Mouse (Mus musculus): ENCODE results near the gene Spdye4c.

DNA sequence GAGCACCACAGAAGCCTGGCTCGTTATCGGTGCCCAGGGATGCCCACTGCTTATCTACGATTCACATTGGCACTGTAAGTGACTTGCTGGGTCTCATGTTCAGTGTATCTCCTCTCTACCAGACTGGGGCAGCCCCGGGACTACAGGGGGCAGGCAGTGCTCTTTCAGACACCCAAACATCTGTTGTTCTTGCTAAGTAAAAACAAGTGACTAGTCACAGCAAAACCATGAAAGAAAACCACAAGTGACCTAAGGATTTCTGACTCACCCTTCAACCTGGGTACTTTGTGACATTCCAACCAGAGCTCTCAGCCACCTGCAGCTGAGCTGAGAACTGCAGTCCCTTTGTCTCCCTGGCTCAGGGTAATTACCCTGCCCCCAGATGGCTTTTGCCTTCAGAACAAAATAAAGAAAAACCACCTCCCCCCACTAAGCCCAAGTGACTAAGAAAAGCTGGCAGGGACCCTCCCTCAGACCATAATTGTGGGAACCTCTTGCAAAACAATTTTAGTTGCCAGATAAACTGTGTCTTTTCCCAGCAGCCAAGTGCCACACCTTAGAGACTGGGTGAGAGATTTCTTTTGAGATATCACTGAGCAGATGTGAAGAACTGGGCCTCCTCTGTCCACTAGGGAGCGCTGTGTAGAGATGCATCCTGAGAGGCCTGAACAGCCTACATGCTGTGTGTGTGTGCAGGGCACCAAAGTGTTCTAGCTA lies 46.4 kb upstream of the Spdye4c start:
- TF ChIP-seq CTCF (IDR thresholded peaks at IDR 0.05; ENCODE audit: extremely low read depth, insufficient read length, insufficient replicate concordance, low read depth, low read length): peak; percentile 44; the same call in 1 of the 2 replicates
- TF ChIP-seq POLR2A (IDR thresholded peaks at IDR 0.05; ENCODE audit: low read depth, low read length): no peak

Measured in small intestine, adult 2 months (tissue).